Comparison of ENCODE assay signal across 8 mouse cellular contexts in the genomic region with DNA sequence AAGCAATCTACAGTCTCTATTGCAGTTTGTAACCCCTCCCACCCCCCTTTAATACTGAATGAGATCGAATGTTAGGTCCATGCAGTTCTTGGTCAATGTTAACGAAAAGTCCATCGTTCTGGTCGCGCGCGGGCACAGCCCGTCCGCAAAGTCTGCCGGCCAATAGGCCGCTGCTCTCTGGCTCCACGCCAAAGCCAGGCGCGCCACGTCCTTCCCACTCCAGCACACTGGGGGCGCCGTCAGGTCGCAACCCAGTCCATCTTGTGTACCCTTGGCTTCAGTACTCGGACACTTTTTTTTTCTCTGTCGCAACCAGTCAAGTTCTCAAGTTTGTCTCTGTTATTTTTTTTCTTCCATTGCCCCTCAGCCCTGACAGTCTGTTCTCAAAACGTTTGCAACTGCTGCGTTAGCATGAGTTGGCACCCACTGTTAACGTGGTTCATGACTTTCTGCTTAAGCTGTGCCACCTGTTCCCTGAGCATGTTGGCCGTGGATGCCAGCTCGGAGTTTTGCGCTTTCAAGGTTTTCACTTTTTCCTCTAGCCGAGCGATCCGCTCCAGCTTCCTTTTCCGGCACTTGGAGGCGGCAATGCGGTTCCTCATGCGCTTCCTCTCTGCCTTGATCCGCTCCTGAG. TPM values are rescaled to one million over a fixed set of nuclear protein-coding genes. Genes with fewer than 3 reads are reported as not detected.
DNase-seq lines count a peak whose midpoint lies in the region; ATAC-seq and TF ChIP-seq lines count a peak whose summit lies in the region.

No protein-coding gene starts in this region.

- no peaks in the 10 kb centered on the region for H3K27me3 ChIP-seq in forebrain, embryonic 15.5 days
- no peaks in the 10 kb centered on the region for H3K27me3 ChIP-seq in lung, postnatal 0 days (replicated peaks; ENCODE audit: insufficient read depth, low read length)

- H3K36me3 ChIP-seq in forebrain, embryonic 15.5 days = no peaks in the 10 kb centered on the region
- H3K36me3 ChIP-seq in lung, postnatal 0 days (ENCODE audit: insufficient read depth, low read length) = peaks cover 4% of the 10 kb centered on the region; the same call in 1 of the 2 replicates

- peak overlapping the region; percentile 97 for H3K27ac ChIP-seq in forebrain, embryonic 15.5 days (replicated peaks)
- H3K27ac ChIP-seq in lung, postnatal 0 days (ENCODE audit: low read length) = peak overlapping the region; percentile 100

- no peak for TF ChIP-seq EP300 in lung, postnatal 0 days (IDR thresholded peaks at IDR 0.05)

- H3K4me3 ChIP-seq in forebrain, embryonic 15.5 days = peak overlapping the region; percentile 89
- peak overlapping the region; percentile 94 for H3K4me3 ChIP-seq in lung, postnatal 0 days (ENCODE audit: low read depth, low read length)

- peak; percentile 2 for ATAC-seq in CD4-positive, CD25-positive, alpha-beta regulatory T cell, adult 4 months
- no peak for ATAC-seq in forebrain, embryonic 15.5 days (replicated peaks)
- ATAC-seq in lung, postnatal 0 days = no peak

- H3K9ac ChIP-seq in forebrain, embryonic 15.5 days (replicated peaks) = peak overlapping the region; percentile 85
- peak overlapping the region; percentile 99 for H3K9ac ChIP-seq in lung, postnatal 0 days (replicated peaks; ENCODE audit: low read depth)

- peak; percentile 72 for TF ChIP-seq CTCF in lung, postnatal 0 days (IDR thresholded peaks at IDR 0.05)

- H3K4me2 ChIP-seq in forebrain, embryonic 15.5 days (replicated peaks) = peak overlapping the region; percentile 97
- peak overlapping the region; percentile 70 for H3K4me2 ChIP-seq in lung, postnatal 0 days (replicated peaks; ENCODE audit: low read depth, low read length)

- no peaks in the 10 kb centered on the region for H3K9me3 ChIP-seq in forebrain, embryonic 15.5 days
- H3K9me3 ChIP-seq in lung, postnatal 0 days (ENCODE audit: low read length) = no peaks in the 10 kb centered on the region

- under 1% methylated on average over 34 of the region's 34 CpGs for WGBS in forebrain, embryonic 15.5 days
- under 1% methylated on average over 34 of the region's 34 CpGs for WGBS in lung, postnatal 0 days

- peak; percentile 30 for DNase-seq in brain, embryonic 18.5 days (ENCODE audit: low read depth, low spot score)
- DNase-seq in heart, postnatal 4 days = peak; percentile 94
- peak; percentile 79 to 84 for DNase-seq in layer of hippocampus, postnatal 10 days (ENCODE audit: low spot score in 2 of 2)
- DNase-seq in lung, postnatal 0 days (ENCODE audit: low spot score) = peak; percentile 94
- peak; percentile 63 for DNase-seq in retina, adult 2 months (ENCODE audit: low read depth, low spot score)
- DNase-seq in thymus, postnatal 14 days = peak; percentile 50

- peaks cover 34% of the 10 kb centered on the region for H3K4me1 ChIP-seq in forebrain, embryonic 15.5 days
- 0 out of 2 replicates have a peak, but pooled peaks cover 6% of the 10 kb centered on the region for H3K4me1 ChIP-seq in lung, postnatal 0 days (ENCODE audit: insufficient read depth, low read depth, low read length)

RNA-seq across cellular contexts. Expression of gene Jun, which starts 2.0 kb away (rescaled TPM):
- polyA plus RNA-seq in CD4-positive, CD25-positive, alpha-beta regulatory T cell, adult 4 months (2017; shearing (Covaris generic)) = 10 to 100 TPM; 19.7 to 31.0 TPM
- polyA plus RNA-seq in forebrain, embryonic 15.5 days (2015; fragmentation: Nextera tagmentation; extraction: Ambion mirVana) = 80.2 and 85.5 TPM in 2 replicates
- total RNA-seq in heart, postnatal 4 days (2021) = 10 to 100 TPM; 61.6 to 69.6 TPM
- total RNA-seq in layer of hippocampus, postnatal 10 days (2021) = 10 to 100 TPM; 65.0 to 72.0 TPM
- polyA plus RNA-seq in lung, postnatal 0 days (2015; fragmentation: Nextera tagmentation; extraction: Ambion mirVana) = 145 and 158 TPM in 2 replicates

Comparison
In these comparisons a context has a peak if more than half of its experiments do, and no peak if none do; other contexts are left out.
1. DNase-seq: peak in every context shown above with its lines; median percentile 94 in heart, postnatal 4 days; 94 in lung, postnatal 0 days; 82 in layer of hippocampus, postnatal 10 days; 63 in retina, adult 2 months; 50 in thymus, postnatal 14 days; 30 in brain, embryonic 18.5 days.